Mouse (Mus musculus) embryo, embryonic 11.5 days (tissue): ENCODE data around the gene Mpdz.

ENCODE experiments used
- DNase-seq: peaks from one replicate; pipeline ENCODE4 v3.0.0-alpha.2; 2012; ENCODE audit warnings: low read depth, low spot score

Gene Mpdz

DNA sequence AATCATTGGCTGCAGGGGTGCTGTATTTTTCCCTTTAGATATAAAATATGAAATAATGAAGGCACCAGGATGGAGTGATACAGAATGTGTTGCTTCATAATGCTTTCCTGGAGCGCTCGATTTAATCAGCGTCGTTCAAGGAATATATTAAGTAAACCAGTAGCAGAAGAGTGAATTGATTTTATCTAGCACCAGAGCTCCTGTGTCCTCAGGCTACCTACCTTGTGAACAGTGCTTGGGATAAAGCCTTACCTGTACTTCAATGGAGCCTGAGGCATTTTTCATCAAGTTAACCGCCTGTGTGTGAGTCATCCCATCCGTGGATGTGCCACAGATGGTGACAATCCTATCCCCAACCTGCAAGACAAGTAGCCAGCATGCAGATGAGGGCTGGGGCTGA lies 159.5 kb downstream of the Mpdz start:
- no peak for DNase-seq

- DNase-seq: no peak
Measured at GRCm38 (mm10) chr4:81280098-81280497, 162.5 kb downstream of the Mpdz start.

GRCm38 (mm10) chr4:81279451-81279850 lies 163.2 kb downstream of the Mpdz start:
- DNase-seq: no peak

- no peak for DNase-seq
Measured at GRCm38 (mm10) chr4:81275957-81276715, 166.5 kb downstream of the Mpdz start.

GRCm38 (mm10) chr4:81273067-81273466 lies 169.5 kb downstream of the Mpdz start:
- DNase-seq: no peak

GRCm38 (mm10) chr4:81252859-81253780 lies 189.5 kb downstream of the Mpdz start:
- no peak for DNase-seq

DNA sequence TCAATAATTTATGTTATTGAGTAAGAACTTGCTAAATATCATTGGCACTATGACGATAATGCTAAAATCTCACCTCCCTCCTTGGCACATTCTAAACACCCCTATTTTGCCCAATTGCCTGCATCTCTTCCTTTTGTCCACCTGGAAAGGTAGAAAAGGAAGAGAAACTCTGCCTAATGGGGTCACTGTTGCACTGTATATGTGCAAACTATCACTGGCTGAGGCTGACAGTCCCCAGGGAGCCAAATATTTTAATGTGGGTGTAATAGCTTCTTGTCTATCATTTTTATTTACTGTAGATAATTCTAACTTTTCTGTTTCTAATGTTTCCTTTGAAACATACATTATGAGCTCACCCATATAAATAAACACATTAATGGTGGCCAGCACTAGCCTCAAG lies 190.3 kb downstream of the Mpdz start:
- DNase-seq: no peak

DNA sequence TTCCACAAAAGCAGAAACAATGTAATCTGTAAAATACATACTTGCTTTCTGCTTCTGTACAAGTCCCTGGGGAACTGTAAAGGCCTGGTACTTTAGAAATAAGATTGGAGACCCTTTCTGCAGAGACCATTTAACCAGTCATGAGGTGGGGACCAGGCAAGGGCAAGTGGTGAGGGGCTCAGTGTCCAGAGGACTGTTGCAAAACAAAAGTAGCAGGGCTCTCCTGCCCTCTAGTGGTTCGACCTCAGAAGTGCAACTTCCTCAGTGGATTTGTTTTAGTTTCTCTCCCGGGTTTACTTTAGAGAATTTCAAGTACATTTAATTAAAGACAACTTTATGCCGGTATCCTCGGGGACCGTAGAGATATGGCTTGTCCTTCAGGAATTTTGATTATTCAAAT lies 190.7 kb downstream of the Mpdz start:
- peak; percentile 35 for DNase-seq

DNA sequence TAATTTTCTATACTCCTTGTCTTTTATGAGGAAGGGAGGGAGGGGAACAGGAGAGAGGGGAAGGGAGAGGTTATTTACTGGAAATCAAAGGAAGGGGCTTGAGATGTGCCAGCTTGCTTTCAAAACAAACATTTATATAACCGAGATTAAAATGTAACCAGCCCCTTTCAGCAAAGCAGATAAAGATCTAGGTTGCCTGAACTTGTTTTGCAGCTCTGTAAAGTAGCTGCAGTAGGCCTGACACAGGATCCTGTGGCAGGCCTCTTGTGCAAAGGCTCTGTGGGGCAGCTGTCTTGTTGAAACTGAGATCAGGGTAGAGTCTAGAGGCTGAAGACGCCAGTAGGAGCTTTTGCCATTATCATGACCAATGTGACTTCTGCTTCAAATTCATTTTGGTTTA lies 193.4 kb downstream of the Mpdz start:
- DNase-seq: no peak

DNA sequence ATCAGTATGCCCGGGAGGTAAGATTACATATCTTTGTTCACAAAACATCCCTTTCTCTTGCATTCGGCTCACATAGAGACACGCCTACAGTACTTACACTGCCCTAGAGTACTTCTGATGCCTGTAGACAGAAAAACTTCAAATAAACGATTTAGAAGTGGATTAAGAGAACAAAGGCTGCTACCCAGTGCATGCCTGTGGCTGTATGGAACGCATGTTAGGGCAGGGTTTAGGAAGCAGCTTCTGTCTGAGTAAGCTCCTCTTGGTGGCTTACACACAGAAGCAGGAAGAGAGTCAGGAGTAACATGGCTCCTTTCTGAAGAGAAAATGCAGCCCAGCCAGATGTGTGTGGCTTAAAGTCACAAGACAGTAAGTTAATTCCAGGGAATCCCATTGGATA lies 206.4 kb downstream of the Mpdz start:
- DNase-seq: no peak
